Mouse (Mus musculus) left cerebral cortex, postnatal 25 days (tissue): ENCODE data around the gene Toe1. TPM values are rescaled to one million over a fixed set of nuclear protein-coding genes. Genes with fewer than 3 reads are reported as not detected.

ENCODE experiments used
- total RNA-seq, 2 experiments: library from RNA; stranded (reverse); gene quantifications; 2 replicates each; pipeline ENCODE4 v1.2.3; 2021

Toe1 gene
- total RNA-seq, 2 experiments from 2014 or later, result 12.1 to 14.5 TPM

Other genes starting within 250 kb of the Toe1 start
- 10 to 100 TPM; 40.8 to 43.6 TPM for gene Gpbp1l1, start 250.0 kb downstream of the Toe1 start, total RNA-seq
- 1 to 10 TPM; 5.0 to 5.5 TPM for gene Ccdc17, start 211.0 kb downstream of the Toe1 start, total RNA-seq
- gene Nasp, start 179.7 kb downstream of the Toe1 start, total RNA-seq, result 10 to 100 TPM; 32.3 to 36.8 TPM
- gene Akr1a1, start 156.0 kb downstream of the Toe1 start, total RNA-seq, result 100 to 1,000 TPM; 396 to 420 TPM
- gene Prdx1, start 122.1 kb downstream of the Toe1 start, total RNA-seq, result 100 to 1,000 TPM; 158 to 160 TPM
- gene Mmachc, start 99.2 kb downstream of the Toe1 start, total RNA-seq, result 10 to 100 TPM; 16.2 to 17.1 TPM
- 1 to 10 TPM; 4.0 to 6.5 TPM for gene Ccdc163, start 99.1 kb downstream of the Toe1 start, total RNA-seq
- 1 to 10 TPM; 4.2 to 5.8 TPM for gene Tesk2, start 86.7 kb downstream of the Toe1 start, total RNA-seq
- 1 to 10 TPM; 2.2 to 3.0 TPM for gene Mutyh, start 83 bp upstream of the Toe1 start, total RNA-seq
- gene Hpdl, start 14.1 kb upstream of the Toe1 start, total RNA-seq, result 1 to 10 TPM; 1.2 to 1.4 TPM
- 10 to 100 TPM; 10.4 to 11.5 TPM for gene Zswim5, start 69.7 kb upstream of the Toe1 start, total RNA-seq
- gene Urod, start 186.8 kb upstream of the Toe1 start, total RNA-seq, result 10 to 100 TPM; 50.4 to 62.1 TPM
- gene Hectd3, start 187.7 kb upstream of the Toe1 start, total RNA-seq, result 10 to 100 TPM; 36.8 to 44.2 TPM
- 10 to 100 TPM; 18.5 to 19.7 TPM for gene Eif2b3, start 211.8 kb upstream of the Toe1 start, total RNA-seq